Mouse (Mus musculus): ENCODE data around the gene Cyfip1.

DNA sequence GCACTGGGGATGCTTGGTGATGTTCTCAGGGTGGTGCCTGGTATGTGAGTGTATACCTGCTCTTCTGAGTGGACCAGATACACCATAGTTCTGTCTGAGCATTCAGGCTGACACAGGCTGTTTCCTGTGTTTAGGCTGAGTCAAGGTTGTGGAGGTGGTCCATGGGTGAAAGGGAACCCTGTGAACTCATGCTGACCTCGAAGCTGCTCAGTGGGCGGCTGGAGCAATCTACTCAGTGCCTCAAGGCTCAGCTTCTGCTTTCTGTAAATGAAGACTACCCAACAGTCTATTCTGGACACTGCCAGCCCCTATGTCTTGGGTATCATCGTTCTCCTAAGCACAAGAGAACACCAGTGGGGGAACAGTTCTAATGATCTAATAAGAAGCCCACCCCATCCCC, 14.1 kb downstream of the Cyfip1 start:
- no peak for TF ChIP-seq CTCF (IDR thresholded peaks at IDR 0.05; ENCODE audit: low read depth)
- TF ChIP-seq EP300 (IDR thresholded peaks at IDR 0.05; ENCODE audit: low read depth), result no peak

Measured in liver, embryonic 14.5 days (tissue).